Mouse (Mus musculus): Measurements from ENCODE around the gene Alpk3.

Gene Alpk3

DNA sequence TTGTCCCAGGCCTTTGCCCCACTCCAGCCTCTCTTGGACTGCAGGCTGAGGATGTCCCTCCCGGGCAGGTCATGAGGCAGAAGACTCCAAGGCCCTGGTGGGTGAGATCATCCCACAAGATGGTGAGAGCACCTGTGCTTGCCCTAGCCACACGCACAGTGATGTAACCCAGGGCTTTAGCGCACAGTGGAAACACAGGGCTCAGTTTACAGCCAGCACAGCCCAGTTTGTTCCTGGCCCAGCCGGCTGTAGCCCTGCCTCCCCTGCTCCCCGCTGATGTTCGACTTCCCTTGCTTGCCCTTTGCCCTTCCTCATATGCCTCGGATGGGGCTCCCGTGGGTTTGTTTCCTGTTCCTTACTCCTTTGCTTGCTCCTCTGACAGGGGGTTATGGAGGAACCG is 17.1 kb downstream of the Alpk3 start:
- no peak for DNase-seq (ENCODE audit: low read depth, low spot score)

- DNase-seq (ENCODE audit: low read depth, low spot score) = no peak
Observed at GRCm38 (mm10) chr7:81075299-81075698, 17.9 kb downstream of the Alpk3 start.

DNA sequence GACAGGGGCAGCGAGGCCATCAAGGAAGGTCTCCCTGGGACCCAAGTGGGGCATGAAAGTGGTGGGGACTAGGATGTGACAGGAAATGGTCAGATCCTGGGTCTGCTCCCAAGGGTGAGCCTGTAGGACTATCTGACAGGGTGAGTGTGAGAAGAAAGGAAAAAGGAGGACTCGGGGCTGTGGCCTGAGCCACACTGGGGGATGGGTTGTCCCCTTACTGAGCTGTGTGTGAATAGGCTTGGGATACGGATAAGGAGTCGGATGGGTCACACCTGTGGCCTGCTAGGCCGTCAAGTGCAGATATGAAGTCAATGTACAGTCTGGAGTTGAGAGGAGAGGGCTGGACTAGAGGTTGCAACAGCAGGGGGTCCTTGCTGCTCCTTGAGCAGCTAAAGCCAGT is 18.3 kb downstream of the Alpk3 start:
- no peak for DNase-seq (ENCODE audit: low read depth, low spot score)

GRCm38 (mm10) chr7:81077009-81077408 is 19.6 kb downstream of the Alpk3 start:
- no peak for DNase-seq (ENCODE audit: low read depth, low spot score)

DNA sequence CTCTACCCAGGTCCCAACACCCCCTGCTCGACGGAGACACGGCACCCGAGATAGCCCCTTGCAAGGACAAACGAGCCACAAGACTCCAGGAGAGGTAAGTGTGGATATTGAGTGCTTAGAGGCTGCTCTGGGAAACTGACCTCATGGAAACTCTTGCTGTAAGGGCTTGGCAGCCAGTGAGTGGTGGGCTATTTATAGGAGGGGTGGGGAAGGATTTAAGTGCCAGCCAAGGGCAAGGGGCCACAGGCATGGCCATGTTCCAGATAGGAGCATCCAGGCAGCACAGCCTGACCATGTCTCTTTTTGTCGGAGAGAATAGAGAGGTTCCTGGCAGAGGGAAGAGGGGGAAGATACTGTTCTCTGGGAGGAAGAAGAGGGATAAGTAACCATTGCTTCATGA is 21.3 kb downstream of the Alpk3 start:
- no peak for DNase-seq (ENCODE audit: low read depth, low spot score)

DNA sequence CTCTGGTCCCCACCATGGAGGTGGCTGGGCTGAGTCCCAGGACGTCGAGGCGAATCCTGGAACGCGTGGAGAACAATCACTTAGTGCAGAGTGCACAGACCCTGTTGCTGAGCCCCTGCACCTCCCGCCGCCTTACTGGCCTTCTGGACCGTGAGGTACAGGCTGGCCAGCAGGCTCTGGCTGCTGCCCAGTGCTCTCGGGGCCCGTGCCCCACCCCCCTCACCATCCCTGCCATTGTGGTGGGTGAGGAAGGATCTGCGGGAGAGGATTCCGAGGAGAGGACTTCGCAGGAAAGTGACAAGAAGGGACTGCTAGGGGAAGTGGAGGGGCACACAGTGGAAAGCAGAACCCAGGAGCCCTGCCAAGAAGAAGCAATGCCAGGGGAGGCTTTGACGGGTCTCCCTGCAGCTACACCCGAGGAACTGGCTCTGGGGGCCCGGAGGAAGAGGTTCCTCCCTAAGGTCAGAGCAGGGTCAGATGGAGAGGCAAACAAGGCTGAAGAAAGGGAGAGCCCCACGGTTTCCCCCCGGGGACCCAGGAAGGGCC is 36.1 kb downstream of the Alpk3 start:
- no peak for DNase-seq (ENCODE audit: low read depth, low spot score)

- no peak for DNase-seq (ENCODE audit: low read depth, low spot score)
Observed at GRCm38 (mm10) chr7:81094104-81094757, 36.8 kb downstream of the Alpk3 start.

GRCm38 (mm10) chr7:81100341-81100740 is 42.9 kb downstream of the Alpk3 start:
- no peak for DNase-seq (ENCODE audit: low read depth, low spot score)

DNA sequence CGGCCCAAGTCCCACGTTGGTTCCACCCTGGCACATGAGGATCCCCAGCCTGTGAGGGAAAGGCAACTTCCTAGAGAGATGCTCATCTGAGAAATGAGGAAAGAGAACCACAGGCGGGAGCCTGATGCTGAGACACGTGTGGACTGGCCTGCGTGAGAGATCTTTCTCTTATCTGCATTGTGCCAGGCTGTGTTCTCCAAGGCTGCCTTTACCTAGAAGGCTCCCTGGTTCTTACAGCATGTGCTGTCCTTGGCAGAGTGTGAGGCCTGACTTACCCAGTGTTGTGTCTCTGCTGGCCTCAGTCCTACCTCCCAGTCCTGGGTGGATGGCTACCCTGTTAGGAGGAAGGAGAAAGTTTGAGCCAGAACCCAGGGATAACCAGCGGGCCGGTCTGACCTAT is 45.5 kb downstream of the Alpk3 start:
- no peak for DNase-seq (ENCODE audit: low read depth, low spot score)

GRCm38 (mm10) chr7:81105525-81105924 is 48.1 kb downstream of the Alpk3 start:
- no peak for DNase-seq (ENCODE audit: low read depth, low spot score)

DNA sequence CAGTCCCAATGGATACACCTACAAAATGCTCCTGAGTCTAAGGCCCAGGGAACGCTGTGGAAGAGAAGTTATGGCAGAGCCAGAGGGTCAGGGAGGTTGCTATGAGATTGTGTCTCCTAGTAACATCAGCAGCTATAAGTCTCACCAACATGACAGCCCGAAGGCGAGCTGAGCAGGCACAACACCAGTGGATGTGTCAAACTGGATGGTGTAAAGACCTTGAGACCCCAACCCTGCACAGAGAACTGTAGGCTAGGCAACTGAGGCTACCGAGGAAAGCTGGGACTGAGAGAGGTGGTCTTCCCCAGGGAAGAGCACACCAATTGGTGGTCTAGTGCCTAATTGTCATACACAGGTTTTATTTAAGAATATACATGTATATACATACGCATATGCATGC is 50.8 kb downstream of the Alpk3 start:
- DNase-seq (ENCODE audit: low read depth, low spot score) = no peak

DNA sequence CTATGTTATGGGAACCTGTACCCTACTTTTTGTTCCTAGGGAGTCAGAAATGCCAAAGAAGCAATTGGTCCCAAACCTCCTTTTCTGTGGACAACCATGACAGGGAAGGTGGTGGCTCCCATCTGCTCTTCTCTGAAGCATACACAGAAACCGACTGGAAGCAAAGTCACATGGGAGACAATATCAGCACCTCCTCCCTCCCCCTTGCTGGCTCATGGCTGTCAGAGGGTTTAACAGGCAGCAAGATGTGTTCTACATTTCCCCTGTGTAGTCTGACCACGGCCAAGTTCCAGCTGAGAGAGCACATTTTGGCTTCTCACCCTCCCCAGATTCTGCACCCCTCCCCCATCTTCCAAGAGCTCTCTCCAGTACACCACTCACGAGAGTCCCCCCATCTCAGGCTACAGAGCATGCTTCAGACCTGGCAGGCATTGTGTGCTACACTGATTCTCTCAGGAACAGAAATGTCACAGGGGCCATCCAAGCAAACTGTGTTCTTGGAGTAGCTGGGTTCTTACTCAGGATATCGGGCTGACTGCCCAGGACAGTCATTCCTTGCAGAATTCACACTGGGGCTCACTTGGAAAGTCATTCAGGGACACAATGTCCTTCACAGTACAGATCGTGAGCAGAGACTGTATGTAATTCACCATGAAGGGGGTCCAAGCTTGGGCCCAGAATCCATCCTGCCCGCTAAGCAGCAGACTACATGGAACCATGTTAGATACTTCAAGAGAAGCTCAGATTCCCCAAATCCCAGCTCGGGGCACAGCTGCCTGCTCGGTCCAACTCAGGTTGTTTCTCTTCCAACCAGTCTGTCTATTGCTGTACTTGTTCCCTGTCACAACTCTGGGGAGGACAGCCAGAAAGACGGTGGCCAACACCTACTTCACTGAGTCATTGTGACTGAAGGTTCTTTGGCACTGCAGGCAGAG is 52.6 kb downstream of the Alpk3 start:
- DNase-seq (ENCODE audit: low read depth, low spot score) = no peak

DNA sequence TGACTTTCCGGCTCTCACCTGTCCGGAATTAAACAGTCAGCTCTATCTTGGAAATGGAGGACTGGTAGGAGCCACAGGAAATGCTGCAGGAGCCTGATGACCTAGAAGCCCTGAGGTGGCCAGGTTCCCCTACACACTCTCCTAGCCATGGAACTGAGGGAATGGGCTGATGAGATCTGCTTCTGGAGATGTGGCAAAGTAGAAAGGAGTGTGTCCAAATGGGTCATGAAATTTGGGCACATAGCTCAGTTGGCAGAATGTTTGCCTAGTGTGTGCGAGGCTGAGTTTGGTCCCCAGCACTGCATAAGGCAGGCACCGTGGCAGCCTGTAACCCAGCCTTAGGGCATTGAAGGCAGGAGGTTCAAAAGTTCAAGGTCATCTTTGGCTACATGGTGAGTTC is 53.4 kb downstream of the Alpk3 start:
- DNase-seq (ENCODE audit: low read depth, low spot score) = no peak

DNA sequence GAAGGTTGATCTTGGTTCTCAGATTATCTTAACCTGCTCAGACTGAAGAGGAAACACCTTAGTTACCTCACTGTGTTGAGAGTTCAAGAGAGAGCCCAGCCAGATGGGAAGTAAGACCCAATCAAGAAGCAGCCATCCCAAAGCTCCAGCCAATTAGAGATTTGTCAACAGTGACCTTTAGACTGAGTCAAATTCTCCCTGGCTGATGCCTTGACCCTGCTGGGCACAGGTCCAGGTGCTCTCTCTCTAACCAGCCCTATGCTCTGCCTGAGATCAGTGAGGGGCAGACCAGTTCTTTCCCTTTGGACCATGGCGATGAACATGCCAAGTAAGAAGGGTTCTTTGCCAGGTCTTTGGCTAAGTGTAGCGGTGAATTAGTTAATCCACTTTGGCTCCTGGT is 54.3 kb downstream of the Alpk3 start:
- DNase-seq (ENCODE audit: low read depth, low spot score) = no peak

GRCm38 (mm10) chr7:81112686-81113360 is 55.4 kb downstream of the Alpk3 start:
- no peak for DNase-seq (ENCODE audit: low read depth, low spot score)

GRCm38 (mm10) chr7:81114555-81114954 is 57.2 kb downstream of the Alpk3 start, which contains the start of gene Slc28a1:
TSS of gene Slc28a1 (plus strand) at chr7:81114799.
- no peak for DNase-seq (ENCODE audit: low read depth, low spot score)

- DNase-seq (ENCODE audit: low read depth, low spot score) = no peak
Observed at GRCm38 (mm10) chr7:81121099-81121498, 63.7 kb downstream of the Alpk3 start.

GRCm38 (mm10) chr7:81122808-81123207 is 65.4 kb downstream of the Alpk3 start:
- DNase-seq (ENCODE audit: low read depth, low spot score) = no peak

DNA sequence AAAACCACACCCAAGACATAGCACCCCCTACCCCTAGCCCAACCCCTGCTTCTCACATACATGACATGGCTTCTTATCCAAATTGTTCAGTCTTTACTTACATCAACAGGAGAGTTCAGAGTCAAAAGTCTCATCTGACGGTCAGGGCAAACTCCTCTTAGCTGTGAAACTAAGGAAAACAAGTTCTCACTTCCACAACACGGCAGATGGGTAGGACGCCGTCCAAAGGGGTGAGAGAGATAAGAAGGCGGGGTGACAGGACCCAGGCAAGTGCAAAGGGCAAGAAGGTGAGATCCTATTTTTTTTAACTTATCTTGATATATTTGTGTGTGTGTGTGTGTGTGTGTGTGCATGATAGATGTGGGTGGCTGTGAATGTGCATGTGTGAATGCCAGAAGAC is 66.2 kb downstream of the Alpk3 start:
- no peak for DNase-seq (ENCODE audit: low read depth, low spot score)

DNA sequence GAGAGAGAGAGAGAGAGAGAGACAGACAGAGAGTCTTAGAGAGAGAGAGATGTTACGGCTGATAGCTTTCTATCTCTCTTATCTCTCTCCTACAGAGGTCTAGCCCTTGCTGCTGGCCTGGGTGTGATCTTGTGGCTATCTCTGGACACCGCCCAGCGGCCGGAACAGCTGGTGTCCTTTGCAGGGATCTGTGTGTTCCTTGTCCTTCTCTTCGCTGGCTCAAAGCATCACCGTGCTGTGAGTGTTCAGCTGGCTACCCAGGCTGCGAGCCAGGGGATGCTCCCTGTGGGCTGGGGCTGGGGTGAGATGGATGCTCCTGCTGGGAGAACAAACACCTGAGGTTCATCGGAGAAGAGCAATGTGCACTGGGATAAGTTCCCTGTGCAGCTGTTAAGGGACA is 67.4 kb downstream of the Alpk3 start:
- DNase-seq (ENCODE audit: low read depth, low spot score) = no peak

- no peak for DNase-seq (ENCODE audit: low read depth, low spot score)
Observed at GRCm38 (mm10) chr7:81125215-81126175, 68.1 kb downstream of the Alpk3 start.

Measured in retina, adult 2 months (tissue).